Mouse (Mus musculus) CH12F3 (cell line): ENCODE data around the gene Eif2ak2.

Experiments
- in situ Hi-C: fragments of 300-500 bp; cut with MboI; formaldehyde crosslinking; loops from 2 replicates; pipeline ENCODE4 v1.14.3; 2020; ENCODE audit warnings: low sequenced_read_pairs

The Eif2ak2 gene

DNA sequence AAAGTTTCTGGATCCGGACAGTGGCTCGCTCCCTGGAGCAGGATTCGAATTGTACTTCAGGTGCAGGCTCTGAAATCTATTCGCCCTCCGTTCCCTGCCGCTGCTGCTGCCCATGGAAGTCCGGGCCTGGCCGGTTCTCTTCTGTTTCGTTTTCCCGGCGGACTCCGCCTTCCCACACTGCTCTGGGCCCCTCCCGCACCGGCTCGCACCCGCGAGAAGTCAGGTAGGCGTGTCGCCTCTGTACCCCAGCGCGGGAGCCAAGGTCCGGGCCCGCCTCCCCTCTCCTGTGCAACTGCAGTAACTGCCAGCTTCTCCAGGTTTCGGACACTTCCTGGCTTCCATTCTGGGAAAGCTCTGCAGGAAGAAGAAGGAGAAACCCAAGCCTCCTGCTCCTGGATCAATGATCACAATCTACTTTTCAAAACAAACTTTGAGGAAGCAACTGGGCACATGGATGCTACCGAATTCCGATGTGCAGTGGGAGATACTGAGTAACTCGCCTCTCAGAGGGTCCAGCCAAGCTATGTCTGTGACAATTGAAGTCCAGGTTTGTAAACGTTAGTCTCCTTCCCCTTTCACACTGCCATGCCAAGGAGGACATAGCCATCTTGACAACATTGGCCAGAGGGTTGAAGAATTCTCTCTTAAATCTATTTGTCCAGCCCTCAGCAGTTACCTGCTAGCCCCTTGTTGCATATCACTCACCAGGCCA, at the start of gene Eif2ak2:
Eif2ak2 (minus strand) TSS at position 173 of the 712 bp plus-strand sequence.
- in situ Hi-C loops: no loop called here

DNA sequence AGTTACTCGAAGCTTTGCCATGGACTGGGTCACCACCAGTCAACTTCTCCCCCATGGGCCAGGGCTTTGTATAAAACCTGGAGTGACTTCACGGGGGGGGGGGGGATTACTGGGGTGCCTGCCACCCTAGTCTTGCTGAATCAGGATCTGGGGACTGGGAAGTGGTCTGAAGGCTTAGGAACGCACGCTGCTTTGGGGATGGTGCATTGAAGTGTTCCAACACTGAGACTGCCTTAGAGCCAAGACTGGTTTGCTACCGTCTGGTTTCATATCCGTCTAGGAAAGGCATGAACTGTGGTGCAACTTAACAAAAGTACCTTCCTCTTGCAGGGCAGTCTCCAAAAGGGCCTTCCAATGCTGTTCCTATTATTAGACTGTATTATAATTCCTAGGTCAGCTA, 35.3 kb upstream of the Eif2ak2 start:
- in situ Hi-C loops: no loop called here

DNA sequence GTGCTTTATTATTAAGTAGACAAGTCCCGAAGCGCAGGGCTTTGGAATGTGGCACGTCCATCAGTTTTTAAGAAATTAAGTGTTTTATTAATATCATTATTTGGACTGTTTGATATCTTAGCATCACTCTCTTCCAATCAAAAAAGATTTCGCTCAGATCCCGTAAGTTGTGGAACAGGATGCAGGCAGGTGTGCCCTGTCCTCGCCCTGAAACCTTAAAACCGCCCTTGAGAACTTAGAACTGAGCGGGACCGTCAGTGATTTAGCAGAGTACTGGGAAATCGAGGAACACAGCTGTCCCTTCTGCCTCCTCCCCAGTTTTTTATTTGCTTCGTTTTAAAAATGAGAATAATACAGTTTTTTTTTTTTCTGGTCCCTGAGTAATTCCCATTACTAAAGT, 34.5 kb upstream of the Eif2ak2 start:
- in situ Hi-C loops: no loop called here

DNA sequence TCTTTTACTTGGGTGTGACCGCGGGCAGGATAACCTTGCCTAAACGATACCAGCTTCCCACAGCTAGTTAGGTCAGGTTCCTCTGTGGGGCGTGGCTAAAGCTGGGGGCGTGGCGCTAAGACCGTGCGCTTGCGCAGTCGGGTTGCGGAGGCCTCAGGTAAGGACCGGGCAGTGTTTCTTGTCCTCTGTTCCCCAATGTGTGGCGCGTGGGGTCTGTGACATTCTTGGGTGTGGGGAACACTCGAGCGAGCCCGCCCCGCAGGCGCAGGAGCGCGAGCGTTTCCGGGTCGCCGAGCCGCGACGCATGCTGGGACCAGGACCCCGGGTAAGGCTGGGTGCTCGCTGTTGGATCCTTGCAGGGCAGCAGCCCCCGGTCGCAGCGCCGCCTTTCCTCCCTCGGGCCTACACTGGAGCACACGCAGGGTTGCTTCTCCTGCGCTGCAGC, 34.0 kb upstream of the Eif2ak2 start, which contains the start of gene Cebpzos:
Cebpzos (plus strand) TSS at position 132 of the 445 bp plus-strand sequence.
- in situ Hi-C loops: no loop called here

DNA sequence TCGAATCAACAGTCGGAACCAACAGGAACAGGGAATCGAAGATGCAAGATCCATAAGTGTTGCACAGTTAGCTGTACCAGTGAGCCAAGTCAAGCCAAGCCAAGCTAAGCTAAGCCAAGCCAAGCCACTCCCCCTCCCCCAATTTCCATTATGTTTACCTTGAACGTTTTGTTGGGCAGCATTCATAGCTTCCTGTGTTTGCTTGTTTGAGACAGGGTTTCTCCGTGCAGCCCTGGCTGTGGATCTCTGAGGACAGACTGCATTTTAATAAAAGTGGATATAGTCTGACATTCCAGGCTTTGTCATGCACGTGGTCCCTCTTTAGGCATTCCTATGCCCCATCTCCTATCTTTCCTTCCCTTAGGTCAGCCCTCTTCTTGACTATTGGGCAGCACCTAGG, 33.4 kb upstream of the Eif2ak2 start:
- in situ Hi-C loops: no loop called here

DNA sequence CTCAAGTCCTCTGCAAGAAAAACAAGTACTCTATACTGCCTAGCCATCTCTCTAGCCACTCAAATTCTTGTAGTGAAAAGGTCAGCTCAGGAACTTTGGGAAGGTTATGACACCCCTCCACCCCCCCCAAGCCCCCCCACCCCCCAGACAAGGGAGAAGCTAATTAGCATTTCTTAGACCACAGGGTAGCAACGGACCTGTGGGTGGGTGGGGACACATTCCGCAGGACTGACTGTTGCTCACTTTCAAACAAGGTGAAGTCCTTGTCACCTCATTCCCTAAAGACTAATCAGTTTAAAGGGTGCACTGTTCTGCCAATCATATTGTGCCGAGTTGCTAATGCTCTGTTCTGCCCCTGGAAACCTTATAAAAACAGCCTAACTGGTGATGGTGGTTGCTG, 31.5 kb upstream of the Eif2ak2 start:
- in situ Hi-C loops: no loop called here

DNA sequence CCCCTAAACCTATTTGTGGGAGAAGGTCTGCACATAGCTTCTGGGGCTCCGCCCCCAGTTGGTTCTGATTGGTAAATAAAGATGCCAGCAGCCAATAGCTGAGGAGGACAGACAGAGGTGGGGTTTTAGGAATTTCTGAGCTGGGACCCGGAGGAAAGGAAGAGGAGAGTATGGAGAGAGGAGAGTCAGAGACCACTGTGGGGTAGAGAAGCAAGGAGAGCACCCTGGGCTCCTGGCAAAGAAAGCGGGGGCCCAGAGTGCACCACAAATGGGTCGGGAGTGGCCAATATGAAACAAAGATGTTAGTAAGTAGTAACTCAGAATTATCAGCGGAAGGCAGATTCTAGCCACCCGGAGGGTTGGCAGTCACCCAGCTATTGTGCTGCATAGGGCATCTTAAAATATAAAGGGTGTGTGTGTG, 30.5 kb upstream of the Eif2ak2 start:
- in situ Hi-C loops: no loop called here

DNA sequence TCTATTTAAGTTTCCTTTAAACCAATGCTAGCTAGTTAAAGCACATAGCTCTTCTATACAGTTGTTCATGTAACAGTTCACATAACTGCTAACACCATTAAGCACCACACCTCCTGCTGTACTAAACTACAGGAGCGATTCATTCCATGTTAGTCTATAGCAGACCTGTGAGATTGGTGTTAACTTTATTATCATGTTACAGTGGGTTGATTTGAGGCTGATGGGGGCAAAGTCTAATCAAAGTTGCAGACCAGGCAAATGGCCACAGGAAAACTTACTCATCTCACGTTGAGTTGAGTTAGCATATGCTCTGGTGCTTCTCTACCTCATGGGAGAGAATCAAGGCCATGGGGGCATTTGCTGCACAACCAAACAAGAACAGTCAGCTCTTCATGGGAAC, 27.0 kb upstream of the Eif2ak2 start:
- in situ Hi-C loops: no loop called here

DNA sequence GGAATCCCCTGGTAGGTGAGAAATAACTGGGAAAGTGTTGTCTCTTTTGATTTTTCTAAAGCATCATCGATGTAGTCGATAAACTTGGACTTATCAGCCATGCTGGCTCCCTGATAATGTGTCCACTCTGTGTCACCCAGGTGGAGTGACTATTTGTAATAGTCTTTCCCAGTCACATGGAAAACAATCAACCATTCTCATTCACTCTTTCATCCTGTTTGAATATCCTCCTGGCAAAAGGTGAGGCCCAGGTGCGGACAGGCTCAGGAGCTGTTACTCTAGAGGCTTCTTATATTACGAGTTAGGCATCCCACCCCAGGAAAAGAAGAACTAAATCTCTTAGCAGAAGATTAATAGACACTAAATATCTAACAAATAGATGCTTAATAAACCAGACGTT, 24.5 kb upstream of the Eif2ak2 start, which contains the start of gene Sult6b1:
Sult6b1 (minus strand) TSS at position 101 of the 400 bp plus-strand sequence.
- in situ Hi-C loops: no loop called here

DNA sequence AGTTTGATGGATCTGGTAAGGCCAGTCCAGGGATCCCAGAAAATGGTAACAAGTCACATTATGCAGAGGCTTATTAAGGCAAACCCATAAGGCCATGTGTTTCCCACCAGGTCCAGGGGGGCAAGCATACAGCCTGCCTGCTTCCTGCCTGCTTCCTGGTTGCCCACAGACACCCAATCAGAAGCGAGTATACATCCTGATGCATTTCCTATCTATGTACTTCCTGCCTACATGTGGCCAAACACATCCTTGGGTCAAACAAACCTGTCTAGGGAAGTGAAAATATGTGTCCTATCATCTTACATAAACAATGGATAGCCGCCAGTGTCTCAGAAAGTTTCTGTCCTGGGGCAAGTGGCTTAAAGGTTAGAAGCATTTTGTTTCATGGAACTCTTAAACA, 20.8 kb upstream of the Eif2ak2 start:
- in situ Hi-C loops: no loop called here

DNA sequence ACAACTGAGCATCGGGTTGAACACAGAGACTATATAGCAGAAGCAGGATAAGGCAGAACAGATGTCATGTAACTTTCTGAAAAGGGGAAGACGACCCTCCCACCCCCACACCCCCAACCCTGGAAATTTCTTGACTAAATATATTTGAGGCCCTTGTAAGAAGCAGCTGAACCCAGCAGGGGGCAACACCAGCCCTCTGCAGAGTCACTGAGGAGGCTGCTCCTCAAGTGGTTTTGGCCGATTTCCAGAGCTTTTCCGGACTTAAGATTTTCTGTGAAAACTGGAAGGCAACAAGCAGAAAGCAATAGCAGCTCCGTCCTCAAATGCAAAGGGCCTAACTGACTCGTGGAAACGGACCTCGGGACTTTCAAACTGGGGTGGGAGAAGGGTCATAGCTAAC, 13.0 kb upstream of the Eif2ak2 start:
- in situ Hi-C loops: no loop called here

DNA sequence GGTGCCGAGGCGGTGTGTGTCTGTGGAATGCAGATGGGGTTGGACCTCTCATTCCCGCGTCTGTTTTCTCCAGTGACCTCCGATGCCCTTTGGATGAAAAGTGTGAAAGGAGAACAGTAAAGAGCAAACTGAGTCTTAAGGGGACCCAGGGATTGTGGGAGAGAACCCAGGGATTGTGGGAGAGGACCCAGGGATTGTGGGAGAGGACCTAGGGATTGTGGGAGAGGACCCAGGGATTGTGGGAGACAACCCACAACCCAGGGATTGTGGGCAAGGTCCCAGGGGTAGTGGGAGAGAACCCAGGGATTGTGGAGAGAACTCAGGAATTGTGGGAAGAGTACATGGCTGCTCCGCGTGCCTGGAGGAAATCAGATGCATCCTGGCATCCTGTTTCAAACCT, 12.6 kb upstream of the Eif2ak2 start:
- in situ Hi-C loops: no loop called here

DNA sequence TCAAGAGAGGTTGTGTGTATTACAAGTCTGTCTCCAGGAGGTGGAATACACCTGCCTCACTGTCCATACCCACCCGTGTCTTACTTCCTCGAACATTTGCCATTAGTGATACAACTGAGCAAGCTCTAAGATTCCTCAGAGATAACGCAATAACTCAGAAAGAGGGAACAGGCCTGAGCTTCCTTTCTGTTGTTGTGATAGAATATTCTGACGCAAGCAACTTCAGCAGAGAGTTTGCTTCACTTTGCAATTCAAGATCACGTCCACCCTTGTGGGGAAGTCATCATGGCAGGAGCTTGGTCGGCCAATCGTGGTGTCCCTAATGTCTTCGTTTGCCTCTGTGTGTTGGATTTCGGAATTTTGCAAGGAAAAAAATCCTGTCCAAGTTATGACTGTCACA, 8.6 kb upstream of the Eif2ak2 start:
- in situ Hi-C loops: no loop called here

DNA sequence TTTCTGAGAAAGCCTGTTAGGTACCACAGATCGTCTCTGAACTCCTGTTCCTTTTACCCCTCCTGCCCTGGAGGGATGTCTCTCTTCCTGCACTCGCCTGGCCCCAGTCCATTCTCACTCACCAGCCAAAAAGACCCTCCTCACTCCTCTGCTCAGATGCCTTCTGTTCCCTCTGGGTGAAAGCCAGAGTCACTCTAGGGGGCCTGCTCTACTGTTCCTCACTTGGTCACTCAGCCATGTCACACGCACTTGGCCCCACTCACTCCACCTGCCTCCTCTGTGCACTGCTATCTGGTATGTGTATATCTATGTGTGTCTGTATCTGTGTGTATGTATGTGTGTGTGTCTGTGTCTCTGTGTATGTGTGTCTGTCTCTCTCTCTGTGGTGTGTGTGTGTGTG, 6.8 kb upstream of the Eif2ak2 start:
- in situ Hi-C loops: no loop called here

DNA sequence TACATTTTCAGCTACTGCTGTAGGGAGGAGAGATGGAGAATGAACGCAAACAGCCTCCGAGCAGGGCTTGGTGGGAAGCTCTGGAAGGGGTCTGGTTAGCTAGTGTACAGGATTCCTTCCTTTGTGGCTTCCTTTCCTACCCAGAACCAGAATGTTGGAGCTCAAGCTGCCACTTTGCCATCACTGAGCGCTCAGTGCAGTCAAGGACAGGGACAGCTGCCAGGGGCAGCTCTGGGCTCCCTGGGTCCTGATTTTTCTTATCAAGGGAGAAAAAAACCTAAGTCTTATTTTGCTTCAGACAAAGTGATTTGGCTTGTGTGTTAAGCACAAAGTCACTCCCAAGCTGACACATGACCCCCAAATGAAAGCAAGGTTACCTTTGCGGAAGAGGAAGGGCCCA, 6.2 kb upstream of the Eif2ak2 start:
- in situ Hi-C loops: no loop called here

DNA sequence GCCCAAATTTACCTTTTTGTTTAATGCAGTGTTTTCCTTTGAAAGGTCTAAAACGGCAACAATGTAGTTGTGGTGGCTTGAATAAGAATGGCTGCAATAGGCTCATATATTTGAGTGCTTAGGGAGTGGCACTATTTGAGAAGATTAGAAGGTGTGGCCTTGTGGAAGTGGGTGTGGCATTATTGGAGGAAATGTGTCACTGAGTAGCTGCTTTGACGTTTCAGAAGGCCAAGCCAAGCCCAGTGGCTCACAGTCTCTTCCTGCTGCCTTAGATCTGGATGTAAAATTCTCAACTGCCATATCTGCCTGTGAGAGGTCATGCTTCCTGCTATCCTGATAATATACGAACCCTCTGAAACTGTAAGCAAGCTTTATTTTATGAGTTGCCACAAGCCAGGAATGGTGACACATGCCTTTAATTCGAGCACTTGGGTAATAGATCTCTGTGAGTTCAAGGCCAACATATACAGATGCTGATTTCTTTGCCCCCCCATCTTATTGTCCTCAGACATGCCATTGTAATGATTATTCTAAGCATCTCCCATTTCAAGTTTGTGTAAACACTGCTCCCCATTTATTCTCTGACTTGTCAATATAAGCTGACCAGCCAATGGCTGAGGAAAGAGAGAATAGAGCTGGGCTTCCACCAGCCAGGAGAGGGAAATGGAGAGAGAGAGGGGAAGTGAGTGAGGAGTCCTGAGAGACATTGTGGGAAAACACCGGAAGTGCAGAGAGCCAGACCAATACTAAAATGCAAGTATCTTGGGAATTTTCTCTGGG, 3.1 kb upstream of the Eif2ak2 start:
- in situ Hi-C loops: no loop called here

DNA sequence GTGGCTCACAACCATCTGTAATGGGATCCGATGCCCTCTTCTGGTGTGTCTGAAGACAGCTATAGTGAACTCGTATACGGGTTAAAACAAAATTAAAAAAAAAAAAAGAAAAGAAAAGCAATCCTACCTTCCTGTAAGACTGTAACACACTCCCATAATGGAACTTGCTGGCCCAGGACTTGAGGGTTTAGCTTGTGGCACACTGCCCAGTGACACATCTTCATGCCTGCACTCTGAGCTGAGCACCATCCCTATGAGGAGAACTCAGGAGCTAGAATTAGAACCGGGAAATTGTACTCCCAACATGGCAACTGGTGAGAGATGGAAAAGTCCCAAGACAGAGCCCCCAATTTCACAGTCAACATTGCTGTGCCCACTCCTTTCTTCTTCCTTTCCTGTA, 918 bp upstream of the Eif2ak2 start:
- in situ Hi-C loops: no loop called here

DNA sequence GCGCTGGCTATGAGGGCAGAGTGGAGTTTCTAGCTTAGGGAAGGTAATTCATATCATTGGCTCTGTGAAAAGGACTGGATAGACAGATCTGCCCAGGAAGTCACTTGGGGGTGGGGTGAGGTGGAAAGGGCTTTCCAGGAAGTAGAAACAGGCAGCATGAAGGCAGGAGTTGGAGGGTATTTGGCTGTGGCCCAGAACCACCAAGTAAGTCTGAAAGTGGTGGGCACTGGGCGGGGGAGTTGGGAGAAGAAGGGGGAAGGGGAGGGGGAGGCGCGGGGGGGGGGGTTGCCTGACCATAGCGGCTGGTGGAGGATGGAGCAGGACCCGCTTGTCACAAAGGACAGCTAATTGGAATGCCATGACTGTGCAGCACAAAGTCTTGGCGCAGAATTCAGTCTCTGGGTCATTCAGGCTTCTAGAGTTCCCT, 482 bp downstream of the Eif2ak2 start:
- in situ Hi-C loops: no loop called here

DNA sequence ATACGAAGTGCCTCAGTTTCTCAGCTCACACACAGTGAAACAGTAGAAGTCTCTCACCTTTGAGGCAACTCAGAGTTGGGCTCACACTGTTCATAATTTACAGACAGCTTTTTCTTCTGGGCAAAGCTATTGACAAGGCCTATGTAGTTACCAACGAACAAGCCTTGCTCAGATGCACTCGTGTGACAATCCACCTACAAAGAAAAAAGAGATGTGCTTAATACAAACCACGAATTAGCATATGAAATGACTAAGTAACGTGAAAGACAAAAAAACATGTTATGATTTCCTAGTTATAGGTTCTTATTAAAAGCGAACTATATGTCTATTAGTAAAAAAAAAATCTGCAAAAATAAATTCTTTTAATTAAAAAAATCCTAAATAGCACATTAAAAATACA, 8.5 kb downstream of the Eif2ak2 start:
- in situ Hi-C loops: no loop called here

DNA sequence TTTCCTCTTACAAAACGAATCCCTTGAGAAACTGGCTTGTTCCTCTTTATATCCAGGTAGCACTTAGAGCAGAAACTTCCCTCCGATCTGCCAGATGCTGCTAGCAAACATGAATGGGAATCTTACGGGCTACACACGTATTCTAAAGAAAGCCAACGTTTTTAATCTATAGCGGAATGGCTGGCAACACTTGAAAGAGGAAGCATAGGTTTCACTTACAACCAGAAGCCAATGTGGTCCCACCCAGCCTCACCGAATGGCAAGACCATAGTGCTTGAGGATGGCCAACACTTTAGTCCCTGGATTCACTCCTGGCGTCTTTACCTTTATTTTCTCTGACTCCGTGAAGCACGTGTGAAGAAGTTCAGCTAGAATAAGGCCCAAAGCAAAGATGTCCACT, 26.1 kb downstream of the Eif2ak2 start:
- in situ Hi-C loops: no loop called here

DNA sequence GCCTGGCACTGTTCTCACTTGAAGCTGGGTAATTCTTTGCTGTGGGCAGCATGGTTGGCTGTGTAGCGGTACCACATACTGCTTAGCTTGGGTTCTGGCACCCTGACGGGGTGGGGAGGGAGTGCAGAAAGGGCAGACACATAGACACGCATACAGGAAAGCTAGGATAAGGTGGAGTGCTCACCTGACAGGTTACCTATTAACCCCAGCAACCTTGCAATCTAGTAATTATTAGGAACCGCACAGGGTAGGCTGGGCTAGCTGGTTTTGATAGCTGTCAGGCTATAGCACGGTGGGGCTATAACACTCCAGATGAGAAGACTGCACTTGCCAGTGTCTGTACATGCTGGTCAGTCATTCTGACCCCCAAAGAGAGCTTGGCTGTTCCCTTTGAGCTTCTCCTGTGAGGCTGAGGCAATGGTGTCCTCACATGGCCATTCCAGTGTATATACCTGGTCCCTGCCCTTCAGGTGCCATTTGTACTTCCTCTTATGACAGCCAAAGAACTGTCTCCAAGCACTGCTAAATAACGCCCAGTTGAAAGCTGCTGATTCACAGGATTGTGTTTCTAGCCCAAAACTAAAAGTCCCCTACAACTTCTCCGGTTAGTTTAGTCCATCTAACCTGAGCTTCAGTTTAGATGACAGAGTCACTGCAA, 40.0 kb downstream of the Eif2ak2 start:
- in situ Hi-C loops: no loop called here

DNA sequence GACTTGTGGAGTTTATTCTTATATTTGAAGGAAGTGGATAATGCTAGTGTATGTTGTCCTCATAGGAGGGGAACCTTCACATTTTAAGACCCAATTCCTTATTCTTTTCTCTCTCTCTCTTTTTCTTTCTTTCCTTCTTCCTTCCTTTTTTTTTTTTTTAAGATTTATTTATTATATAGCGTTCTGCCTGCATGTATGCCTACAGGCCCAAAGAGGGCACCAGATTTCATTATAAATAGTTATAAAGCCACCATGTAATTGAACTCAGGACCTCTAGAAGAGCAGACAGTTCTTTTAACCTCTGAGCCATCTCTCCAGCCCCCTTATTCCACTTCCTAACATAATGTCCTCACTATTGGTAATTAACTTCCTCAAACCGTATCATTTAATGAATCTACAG, 46.3 kb downstream of the Eif2ak2 start:
- in situ Hi-C loops: no loop called here
